Mouse (Mus musculus) spleen, adult 2 months (tissue): ENCODE measurements around the gene Ccdc121.

Source experiments
- CTCF ChIP-seq: fragments of 200-500 bp; IDR thresholded peaks from 2 replicates; pipeline ENCODE4 v1.5.1; 2011; ENCODE audit warnings: mild to moderate bottlenecking, inconsistent platforms; ENCODE audit not compliant: insufficient read depth, insufficient read length, insufficient replicate concordance; ENCODE audit errors: extremely low read depth
- POLR2A ChIP-seq: fragments of 200-500 bp; IDR thresholded peaks from 2 replicates; pipeline ENCODE4 v1.6.1; 2011; ENCODE audit warnings: low read depth, low read length, inconsistent platforms

DNA sequence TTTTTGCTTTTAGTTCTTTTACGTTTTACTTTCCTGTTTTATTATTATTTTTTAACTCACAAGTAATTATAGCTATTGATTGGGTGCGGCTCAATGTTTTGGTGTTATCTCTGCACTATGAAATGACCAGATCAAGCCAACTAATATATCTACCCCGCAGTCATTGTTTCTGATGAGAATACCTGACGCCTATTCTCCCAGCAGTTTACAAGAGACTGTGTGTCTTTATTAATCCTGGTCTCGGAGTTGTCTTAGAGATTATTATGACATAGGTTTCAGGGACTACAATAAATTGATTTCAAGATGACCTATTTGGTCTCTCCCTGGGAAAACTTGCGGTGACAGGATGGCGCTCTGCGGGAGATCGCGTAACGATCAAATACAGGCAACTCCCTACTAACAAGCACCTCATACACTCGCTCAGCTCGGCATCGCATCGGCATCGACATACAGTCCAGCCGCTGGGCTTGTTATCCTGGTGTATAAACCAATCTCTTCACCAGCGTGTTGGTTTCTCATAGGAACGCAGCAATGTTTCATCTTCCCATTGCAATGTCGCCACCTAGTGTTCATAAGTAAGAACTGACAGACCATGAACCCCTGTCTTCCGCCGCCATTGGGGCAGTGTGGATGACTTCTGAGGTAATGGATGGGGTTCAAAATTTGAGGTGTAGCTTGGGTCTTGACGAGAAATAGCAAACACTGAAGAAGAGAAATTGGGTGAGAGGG is 34.0 kb upstream of the Ccdc121 start:
- peak; percentile 68; the same call in 1 of the 2 replicates for TF ChIP-seq CTCF
- no peak for TF ChIP-seq POLR2A
